Mouse (Mus musculus) olfactory bulb, adult 2 months (tissue): ENCODE results near the gene Trappc11.

Experiments used
- CTCF ChIP-seq: fragments of 200-500 bp; IDR thresholded peaks from 2 replicates; pipeline ENCODE4 v1.5.1; 2012; ENCODE audit warnings: low read depth, mild to moderate bottlenecking, low read length, moderate library complexity; ENCODE audit not compliant: insufficient read depth
- POLR2A ChIP-seq: fragments of 200-500 bp; IDR thresholded peaks from 2 replicates; pipeline ENCODE4 v1.6.1; 2012; ENCODE audit warnings: mild to moderate bottlenecking, low read depth, low read length, moderate library complexity; ENCODE audit not compliant: insufficient read depth

DNA sequence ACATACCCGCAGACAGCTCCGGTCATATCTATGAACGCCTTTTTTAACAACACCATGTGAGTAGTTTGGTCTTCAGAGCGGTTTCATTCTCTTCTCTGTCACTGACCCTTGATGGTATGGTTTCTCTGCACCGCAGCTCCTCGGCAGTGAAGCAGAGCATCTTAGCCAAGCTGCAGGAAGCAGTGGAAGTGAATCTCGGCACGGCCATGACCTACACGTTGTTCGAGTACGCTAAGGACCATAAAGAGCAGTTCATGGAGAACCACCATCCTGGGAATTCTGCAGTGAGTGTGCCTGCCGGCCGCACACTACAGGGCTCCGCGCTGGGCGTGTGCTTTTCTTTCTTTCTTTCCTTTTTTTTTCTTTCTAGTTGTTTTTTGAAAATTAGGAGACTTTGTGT, 9.5 kb upstream of the Trappc11 start:
- TF ChIP-seq CTCF = no peak
- TF ChIP-seq POLR2A = no peak
